Mouse (Mus musculus) intestine, embryonic 16.5 days (tissue): ENCODE measurements around the gene Map1b. TPM values are rescaled to one million over a fixed set of nuclear protein-coding genes. Genes with fewer than 3 reads are reported as not detected.

Experiments used
- ATAC-seq: fragments of 200-750 bp; cut with Nextera tagmentation; 2 replicates; pipeline ENCODE4 v1.8.0; 2017; ENCODE audit warnings: moderate TSS enrichment, moderate library complexity
- H3K27ac ChIP-seq: fragments of 300-500 bp; sonication (generic); 2 replicates; pipeline ENCODE4 v1.5.1; 2014; ENCODE audit warnings: mild to moderate bottlenecking, low read length
- H3K27me3 ChIP-seq: fragments of 300-500 bp; sonication (generic); replicated peaks from 2 replicates; pipeline ENCODE4 v1.6.1; 2014; ENCODE audit warnings: low read length, control low read depth, mixed read lengths; ENCODE audit not compliant: control insufficient read depth, insufficient read depth
- H3K36me3 ChIP-seq: fragments of 300-500 bp; sonication (generic); 2 replicates; pipeline ENCODE4 v1.6.1; 2014; ENCODE audit warnings: low read length, control low read depth; ENCODE audit not compliant: control insufficient read depth, insufficient read depth
- H3K4me1 ChIP-seq: fragments of 300-500 bp; sonication (generic); 2 replicates; pipeline ENCODE4 v1.6.1; 2014; ENCODE audit warnings: low read length, control low read depth, mixed read lengths; ENCODE audit not compliant: control insufficient read depth, insufficient read depth
- H3K4me2 ChIP-seq: fragments of 300-500 bp; sonication (generic); 2 replicates; pipeline ENCODE4 v1.6.1; 2014; ENCODE audit warnings: low read depth, low read length, control low read depth
- H3K4me3 ChIP-seq: fragments of 300-500 bp; sonication (generic); 2 replicates; pipeline ENCODE4 v1.5.1; 2014; ENCODE audit warnings: mild to moderate bottlenecking, low read length
- H3K9ac ChIP-seq: fragments of 300-500 bp; sonication (generic); 2 replicates; pipeline ENCODE4 v1.6.1; 2014; ENCODE audit warnings: low read depth, low read length
- H3K9me3 ChIP-seq: fragments of 300-500 bp; sonication (generic); 2 replicates; pipeline ENCODE4 v1.6.1; 2016; ENCODE audit warnings: low read length, control low read depth; ENCODE audit not compliant: control insufficient read depth
- WGBS: fragments of 180-500 bp; shearing (Covaris S2); extraction: QIAGEN DNeasy Blood & Tissue Kit; methylation state at CpG from one replicate; pipeline ENCODE4 v1.1.7; 2014; 5-methylcytosine and 5-hydroxymethylcytosine counted together
- polyA plus RNA-seq: library from polyadenylated mRNA; unstranded; fragments of >200 nt; fragmentation: Nextera tagmentation; extraction: Ambion mirVana; gene quantifications from 2 replicates; pipeline ENCODE4 v1.2.1, GENCODE M21; 2015

The Map1b gene
- polyA plus RNA-seq, 1 experiment from 2014 or later = 91.4 TPM

- 40% methylated on average over 6 of the region's 6 CpGs for WGBS
- no peak for ATAC-seq
- no peaks in the 10 kb centered on the region; the same call in 1 of the 2 replicates for H3K4me1 ChIP-seq
Measured at GRCm38 (mm10) chr13:99375550-99375949, 140.8 kb downstream of the Map1b start.

GRCm38 (mm10) chr13:99374191-99374590 lies 142.1 kb downstream of the Map1b start:
- Histone ChIP-seq H3K9ac (no peak overlapping the region), H3K9me3 (no peaks in the 10 kb centered on the region; the same call in 1 of the 2 replicates), H3K4me3 (no peak overlapping the region), H3K27ac (peak overlapping the region; percentile 33; the same call in 1 of the 2 replicates), H3K4me2 (no peak overlapping the region), H3K36me3 (no peaks in the 10 kb centered on the region), H3K4me1 (no peaks in the 10 kb centered on the region; the same call in 1 of the 2 replicates), H3K27me3 (no peaks in the 10 kb centered on the region)
- 53% methylated on average over 4 of the region's 4 CpGs for WGBS
- ATAC-seq = no peak

More at GRCm38 (mm10) chr13:99375550-99375949, 140.8 kb downstream of the Map1b start:
- no peak overlapping the region for H3K4me3 ChIP-seq
- no peaks in the 10 kb centered on the region for H3K9me3 ChIP-seq
- H3K4me2 ChIP-seq = no peak overlapping the region
- H3K9ac ChIP-seq = no peak overlapping the region
- no peaks in the 10 kb centered on the region for H3K36me3 ChIP-seq
- no peaks in the 10 kb centered on the region for H3K27me3 ChIP-seq
- H3K27ac ChIP-seq = no peak overlapping the region

GRCm38 (mm10) chr13:99373684-99374083 lies 142.7 kb downstream of the Map1b start:
- WGBS = 67% methylated on average over 7 of the region's 7 CpGs

More at GRCm38 (mm10) chr13:99373684-99374083, 142.7 kb downstream of the Map1b start:
- H3K27ac ChIP-seq = peak overlapping the region; percentile 33; the same call in 1 of the 2 replicates
- no peak overlapping the region for H3K4me3 ChIP-seq
- no peaks in the 10 kb centered on the region for H3K36me3 ChIP-seq
- H3K9me3 ChIP-seq = no peaks in the 10 kb centered on the region; the same call in 1 of the 2 replicates
- no peak overlapping the region for H3K9ac ChIP-seq
- H3K27me3 ChIP-seq = no peaks in the 10 kb centered on the region
- H3K4me1 ChIP-seq = no peaks in the 10 kb centered on the region; the same call in 1 of the 2 replicates
- no peak for ATAC-seq
- H3K4me2 ChIP-seq = no peak overlapping the region

Other genes starting within 250 kb of the Map1b start
- gene Ptcd2, start 171.8 kb downstream of the Map1b start, polyA plus RNA-seq = 59.4 and 63.4 TPM in 2 replicates
- 66.0 and 76.1 TPM in 2 replicates for gene Mrps27, start 171.8 kb downstream of the Map1b start, polyA plus RNA-seq